Mouse (Mus musculus): ENCODE data around the gene Pcolce2.

- no peak for TF ChIP-seq CTCF (conservative IDR thresholded peaks at IDR 0.05; ENCODE audit: insufficient read depth, insufficient read length, low read depth, low read length)
- no peak for TF ChIP-seq POLR2A (IDR thresholded peaks at IDR 0.05; ENCODE audit: low read depth, low read length)
Measured at GRCm38 (mm10) chr9:95653363-95653762, 16.0 kb downstream of the Pcolce2 start.

Measured in kidney, adult 2 months (tissue).